Mouse (Mus musculus): ENCODE data around the gene Atg16l1.

DNA sequence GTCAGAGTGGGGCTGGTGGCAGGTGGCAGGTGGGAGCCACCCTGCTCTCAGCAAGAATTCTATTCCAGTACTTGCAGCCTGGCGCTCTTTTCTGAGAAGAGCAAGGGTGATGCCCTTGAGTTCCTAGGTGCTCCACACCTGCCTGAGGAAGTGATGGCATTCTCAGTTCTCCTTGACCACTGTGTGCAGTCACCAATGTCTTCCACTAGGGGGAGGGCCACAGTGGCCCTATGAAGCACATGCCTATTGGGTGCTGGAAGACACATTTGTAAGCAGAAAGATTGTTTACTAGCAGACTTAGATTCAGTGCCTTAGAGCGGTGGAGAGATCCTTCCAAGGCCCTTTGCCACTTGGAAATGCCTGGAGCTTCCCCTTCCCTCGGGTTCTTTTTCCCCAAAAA is 10.6 kb downstream of the Atg16l1 start:
- TF ChIP-seq EP300 (IDR thresholded peaks at IDR 0.05; ENCODE audit: low read depth) (no peak), CTCF (IDR thresholded peaks at IDR 0.05; ENCODE audit: low read depth) (peak; percentile 61)
